Mouse (Mus musculus): ENCODE measurements around the gene BC028528. TPM values are rescaled to one million over a fixed set of nuclear protein-coding genes. Genes with fewer than 3 reads are reported as not detected.
"Not testable (repeated sequence)": the region's sequence is repeated elsewhere in the genome, so short reads cannot be mapped to it uniquely, and the experiment has no call there.

Gene BC028528
- polyA plus RNA-seq, 1 experiment from 2014 or later, result 20.1 TPM

DNA sequence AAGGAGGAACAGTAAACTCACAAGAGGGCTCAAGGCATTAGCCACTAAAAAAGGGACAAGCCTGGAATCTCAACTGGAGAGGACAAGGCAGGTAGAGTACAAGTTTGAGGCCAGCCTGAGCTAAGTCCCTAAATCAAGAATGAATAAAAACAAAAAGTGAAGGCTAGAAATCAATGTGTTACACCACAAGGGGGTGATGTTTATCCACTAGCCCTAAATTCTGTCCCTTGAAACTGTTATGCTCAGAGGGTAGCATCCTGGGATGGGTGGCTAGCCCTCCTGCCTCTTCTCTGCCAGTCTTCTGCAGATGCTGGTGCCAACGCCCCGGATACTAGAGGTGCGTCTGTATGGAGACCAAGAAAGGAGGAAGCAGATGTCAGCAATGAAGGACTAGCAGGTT, 31.5 kb downstream of the BC028528 start:
- H3K9me3 ChIP-seq (ENCODE audit: control insufficient read depth, low read length), result no peaks in the 10 kb centered on the region
- H3K4me2 ChIP-seq (ENCODE audit: low read depth, low read length), result no peak overlapping the region
- peaks cover 29% of the 10 kb centered on the region for H3K36me3 ChIP-seq (ENCODE audit: control insufficient read depth, insufficient read depth, low read length)
- no peaks in the 10 kb centered on the region for H3K4me1 ChIP-seq (ENCODE audit: control insufficient read depth, insufficient read depth, low read length)
- no peaks in the 10 kb centered on the region for H3K27me3 ChIP-seq (replicated peaks; ENCODE audit: control insufficient read depth, insufficient read depth, low read length)
- no peak for ATAC-seq (ENCODE audit: low read depth)
- 89% methylated on average over 3 of the region's 3 CpGs for WGBS
- H3K4me3 ChIP-seq (ENCODE audit: low read depth, low read length), result no peak overlapping the region
- H3K27ac ChIP-seq (replicated peaks; ENCODE audit: low read depth, low read length), result no peak overlapping the region
- DNase-seq (ENCODE audit: low spot score), result no peak
- H3K9ac ChIP-seq (ENCODE audit: low read depth, low read length), result no peak overlapping the region

- not testable (repeated sequence) for H3K9ac ChIP-seq (ENCODE audit: low read depth, low read length); H3K4me2 ChIP-seq (ENCODE audit: low read depth, low read length); H3K4me1 ChIP-seq (ENCODE audit: control insufficient read depth, insufficient read depth, low read length); H3K4me3 ChIP-seq (ENCODE audit: low read depth, low read length); ATAC-seq (ENCODE audit: low read depth); H3K27me3 ChIP-seq (replicated peaks; ENCODE audit: control insufficient read depth, insufficient read depth, low read length); DNase-seq (ENCODE audit: low spot score); H3K9me3 ChIP-seq (ENCODE audit: control insufficient read depth, low read length); H3K27ac ChIP-seq (replicated peaks; ENCODE audit: low read depth, low read length)
- 78% methylated on average over 3 of the region's 3 CpGs for WGBS
- peaks cover 16% of the 10 kb centered on the region for H3K36me3 ChIP-seq (ENCODE audit: control insufficient read depth, insufficient read depth, low read length)
These were observed 33.5 kb downstream of the BC028528 start for GRCm38 (mm10) chr3:95858278-95858677.

- H3K27ac ChIP-seq (replicated peaks; ENCODE audit: low read depth, low read length); ATAC-seq (ENCODE audit: low read depth); DNase-seq (ENCODE audit: low spot score); H3K4me2 ChIP-seq (ENCODE audit: low read depth, low read length); H3K4me1 ChIP-seq (ENCODE audit: control insufficient read depth, insufficient read depth, low read length); H3K9me3 ChIP-seq (ENCODE audit: control insufficient read depth, low read length); H3K4me3 ChIP-seq (ENCODE audit: low read depth, low read length); H3K9ac ChIP-seq (ENCODE audit: low read depth, low read length); H3K27me3 ChIP-seq (replicated peaks; ENCODE audit: control insufficient read depth, insufficient read depth, low read length): not testable (repeated sequence)
- peaks cover 21% of the 10 kb centered on the region for H3K36me3 ChIP-seq (ENCODE audit: control insufficient read depth, insufficient read depth, low read length)
- 75% methylated on average over 1 of the region's 1 CpGs for WGBS
These were observed 34.8 kb downstream of the BC028528 start for GRCm38 (mm10) chr3:95857050-95857449.

DNA sequence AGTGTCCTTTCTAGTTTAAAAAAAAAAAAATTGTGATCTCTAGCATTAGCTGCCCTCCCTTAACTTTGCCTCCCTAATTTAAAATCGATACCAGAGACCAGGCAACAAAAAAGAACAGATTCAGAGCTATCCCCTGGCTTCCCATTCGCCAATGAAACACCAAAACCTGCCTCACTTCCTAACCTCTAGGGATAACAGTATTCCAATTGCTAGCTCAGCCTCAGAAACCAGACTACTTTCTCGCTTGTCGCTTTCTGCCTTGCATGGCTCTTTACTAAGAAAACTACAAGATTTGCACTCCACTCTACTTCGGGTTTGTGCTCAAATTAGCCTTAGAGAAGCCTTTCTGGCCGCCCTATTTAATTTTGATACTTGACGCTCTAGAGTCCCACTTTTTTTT, 35.7 kb downstream of the BC028528 start:
- H3K27ac ChIP-seq (replicated peaks; ENCODE audit: low read depth, low read length), result peak overlapping the region; percentile 85
- H3K9ac ChIP-seq (ENCODE audit: low read depth, low read length), result peak overlapping the region; percentile 89
- H3K27me3 ChIP-seq (replicated peaks; ENCODE audit: control insufficient read depth, insufficient read depth, low read length), result no peaks in the 10 kb centered on the region
- ATAC-seq (ENCODE audit: low read depth), result 0 out of 2 replicates have a peak, but pooled peaks have one; percentile 14
- DNase-seq (ENCODE audit: low spot score), result peak; percentile 23
- WGBS, result 16% methylated on average over 7 of the region's 7 CpGs
- H3K9me3 ChIP-seq (ENCODE audit: control insufficient read depth, low read length), result no peaks in the 10 kb centered on the region
- H3K4me3 ChIP-seq (ENCODE audit: low read depth, low read length), result peak overlapping the region; percentile 90
- H3K4me2 ChIP-seq (ENCODE audit: low read depth, low read length), result peak overlapping the region; percentile 72
- peaks cover 24% of the 10 kb centered on the region for H3K36me3 ChIP-seq (ENCODE audit: control insufficient read depth, insufficient read depth, low read length)
- H3K4me1 ChIP-seq (ENCODE audit: control insufficient read depth, insufficient read depth, low read length), result no peaks in the 10 kb centered on the region

GRCm38 (mm10) chr3:95855502-95856089, 36.2 kb downstream of the BC028528 start, which contains the start of gene Prpf3:
TSS of gene Prpf3 (minus strand) at chr3:95855885.
- H3K27ac ChIP-seq (replicated peaks; ENCODE audit: low read depth, low read length), result peak within 1 kb of the TSS; percentile 85
- ATAC-seq (ENCODE audit: low read depth) (peak; percentile 98), DNase-seq (ENCODE audit: low spot score) (peak; percentile 96)
- WGBS, result under 1% methylated on average over 41 of the region's 56 CpGs
- no peaks in the 10 kb centered on the region for H3K4me1 ChIP-seq (ENCODE audit: control insufficient read depth, insufficient read depth, low read length)
- H3K9me3 ChIP-seq (ENCODE audit: control insufficient read depth, low read length), result no peaks in the 10 kb centered on the region
- H3K9ac ChIP-seq (ENCODE audit: low read depth, low read length), result peak within 1 kb of the TSS; percentile 89
- no peaks in the 10 kb centered on the region for H3K27me3 ChIP-seq (replicated peaks; ENCODE audit: control insufficient read depth, insufficient read depth, low read length)
- peak within 1 kb of the TSS; percentile 72 for H3K4me2 ChIP-seq (ENCODE audit: low read depth, low read length)
- peaks cover 29% of the 10 kb centered on the region for H3K36me3 ChIP-seq (ENCODE audit: control insufficient read depth, insufficient read depth, low read length)
- H3K4me3 ChIP-seq (ENCODE audit: low read depth, low read length), result peak within 1 kb of the TSS; percentile 90

GRCm38 (mm10) chr3:95851317-95851716, 40.5 kb downstream of the BC028528 start:
- Histone ChIP-seq H3K4me1 (ENCODE audit: control insufficient read depth, insufficient read depth, low read length) (no peaks in the 10 kb centered on the region), H3K36me3 (ENCODE audit: control insufficient read depth, insufficient read depth, low read length) (peaks cover 72% of the 10 kb centered on the region), H3K9ac (ENCODE audit: low read depth, low read length) (no peak overlapping the region), H3K9me3 (ENCODE audit: control insufficient read depth, low read length) (no peaks in the 10 kb centered on the region), H3K4me2 (ENCODE audit: low read depth, low read length) (no peak overlapping the region), H3K27ac (replicated peaks; ENCODE audit: low read depth, low read length) (no peak overlapping the region), H3K4me3 (ENCODE audit: low read depth, low read length) (no peak overlapping the region), H3K27me3 (replicated peaks; ENCODE audit: control insufficient read depth, insufficient read depth, low read length) (no peaks in the 10 kb centered on the region)
- ATAC-seq (ENCODE audit: low read depth) (no peak), DNase-seq (ENCODE audit: low spot score) (no peak)
- WGBS, result 96% methylated on average over 8 of the region's 8 CpGs

DNA sequence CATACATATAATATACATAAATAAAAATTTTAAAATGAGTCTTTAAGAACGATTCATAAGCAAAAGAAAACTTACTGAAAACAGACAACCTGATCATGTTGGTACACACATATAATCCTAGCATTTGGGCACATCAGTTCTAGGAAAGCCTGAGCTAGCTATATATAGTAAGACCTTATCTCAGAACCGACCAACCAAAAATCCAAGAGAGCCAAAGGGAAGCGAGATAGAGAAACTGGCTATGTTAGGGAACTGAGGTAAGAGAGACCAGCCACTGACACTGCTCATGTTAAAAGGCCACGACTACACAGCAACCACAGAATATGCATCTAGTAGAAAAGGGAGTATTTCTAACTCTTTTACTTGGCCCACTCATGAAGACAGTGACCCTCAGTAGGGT, 41.2 kb downstream of the BC028528 start:
- no peak for DNase-seq (ENCODE audit: low spot score)
- peaks cover 79% of the 10 kb centered on the region for H3K36me3 ChIP-seq (ENCODE audit: control insufficient read depth, insufficient read depth, low read length)

GRCm38 (mm10) chr3:95842503-95843214, 49.1 kb downstream of the BC028528 start:
- no peak for DNase-seq (ENCODE audit: low spot score)
- no peaks in the 10 kb centered on the region for H3K4me1 ChIP-seq (ENCODE audit: control insufficient read depth, insufficient read depth, low read length)
- no peak overlapping the region for H3K4me3 ChIP-seq (ENCODE audit: low read depth, low read length)
- H3K27me3 ChIP-seq (replicated peaks; ENCODE audit: control insufficient read depth, insufficient read depth, low read length), result no peaks in the 10 kb centered on the region
- no peak overlapping the region for H3K9ac ChIP-seq (ENCODE audit: low read depth, low read length)
- no peak for ATAC-seq (ENCODE audit: low read depth)
- no peak overlapping the region for H3K27ac ChIP-seq (replicated peaks; ENCODE audit: low read depth, low read length)
- no peak overlapping the region for H3K4me2 ChIP-seq (ENCODE audit: low read depth, low read length)
- 83% methylated on average over 3 of the region's 3 CpGs for WGBS
- peaks cover 89% of the 10 kb centered on the region for H3K36me3 ChIP-seq (ENCODE audit: control insufficient read depth, insufficient read depth, low read length)
- no peaks in the 10 kb centered on the region for H3K9me3 ChIP-seq (ENCODE audit: control insufficient read depth, low read length)

More for the DNA sequence above, 41.2 kb downstream of the BC028528 start:
- no peaks in the 10 kb centered on the region for H3K9me3 ChIP-seq (ENCODE audit: control insufficient read depth, low read length)
- no peak for ATAC-seq (ENCODE audit: low read depth)
- no peaks in the 10 kb centered on the region for H3K4me1 ChIP-seq (ENCODE audit: control insufficient read depth, insufficient read depth, low read length)
- no peak overlapping the region for H3K27ac ChIP-seq (replicated peaks; ENCODE audit: low read depth, low read length)
- H3K4me2 ChIP-seq (ENCODE audit: low read depth, low read length), result no peak overlapping the region
- H3K9ac ChIP-seq (ENCODE audit: low read depth, low read length), result no peak overlapping the region
- H3K27me3 ChIP-seq (replicated peaks; ENCODE audit: control insufficient read depth, insufficient read depth, low read length), result no peaks in the 10 kb centered on the region
- H3K4me3 ChIP-seq (ENCODE audit: low read depth, low read length), result no peak overlapping the region
- WGBS, result 85% methylated on average over 4 of the region's 4 CpGs

All from embryonic facial prominence, embryonic 14.5 days (tissue).